Mouse (Mus musculus) heart, embryonic 14.5 days (tissue): ENCODE measurements around the gene Eln. TPM values are rescaled to one million over a fixed set of nuclear protein-coding genes. Genes with fewer than 3 reads are reported as not detected.

Experiments
- ATAC-seq: fragments of 200-750 bp; cut with Nextera tagmentation; 2 replicates; pipeline ENCODE4 v1.8.0; 2017; ENCODE audit warnings: low read depth, moderate TSS enrichment; ENCODE audit not compliant: insufficient number of reproducible peaks, insufficient read depth, low FRiP score
- H3K27ac ChIP-seq, 2 experiments: fragments of 200-500 bp in 1 of 2; fragments of 300-500 bp in 1 of 2; sonication (generic) in 1 of 2; replicated peaks in 1 of 2; 2 replicates each; pipeline ENCODE4 v1.5.1; 2012 to 2014; ENCODE audit warnings: low read depth in 2 of 2, low read length in 2 of 2, control low read depth in 1 of 2, mild to moderate bottlenecking in 1 of 2, mixed read lengths in 1 of 2; ENCODE audit not compliant: control insufficient read depth in 1 of 2, insufficient read depth in 1 of 2
- H3K27me3 ChIP-seq: fragments of 300-500 bp; sonication (generic); 2 replicates; pipeline ENCODE4 v1.6.1; 2014; ENCODE audit warnings: mild to moderate bottlenecking, low read length, control low read depth; ENCODE audit not compliant: control insufficient read depth, insufficient read depth
- H3K36me3 ChIP-seq: fragments of 300-500 bp; sonication (generic); 2 replicates; pipeline ENCODE4 v1.6.1; 2014; ENCODE audit warnings: mild to moderate bottlenecking, control low read depth, low read length, mixed read lengths; ENCODE audit not compliant: control insufficient read depth, insufficient read depth
- H3K4me1 ChIP-seq, 2 experiments: fragments of 200-500 bp in 1 of 2; fragments of 300-500 bp in 1 of 2; sonication (generic) in 1 of 2; 2 replicates each; pipeline ENCODE4 v1.6.1; 2012 to 2014; ENCODE audit warnings: low read length in 2 of 2, control low read depth in 1 of 2, mixed read lengths in 1 of 2; ENCODE audit not compliant: control insufficient read depth in 2 of 2, insufficient read depth in 2 of 2
- H3K4me2 ChIP-seq: fragments of 300-500 bp; sonication (generic); 2 replicates; pipeline ENCODE4 v1.6.1; 2014; ENCODE audit warnings: mild to moderate bottlenecking, low read length
- H3K4me3 ChIP-seq, 2 experiments: fragments of 200-500 bp in 1 of 2; fragments of 300-500 bp in 1 of 2; sonication (generic) in 1 of 2; 2 replicates each; pipeline ENCODE4 v1.5.1; 2012 to 2014; ENCODE audit warnings: low read length in 2 of 2, mild to moderate bottlenecking in 2 of 2, control low read depth in 1 of 2, low read depth in 1 of 2, moderate library complexity in 1 of 2; ENCODE audit not compliant: control insufficient read depth in 1 of 2, insufficient read depth in 1 of 2
- H3K9ac ChIP-seq: fragments of 300-500 bp; sonication (generic); 2 replicates; pipeline ENCODE4 v1.6.1; 2014; ENCODE audit warnings: mild to moderate bottlenecking, low read length
- H3K9me3 ChIP-seq: fragments of 300-500 bp; sonication (generic); 2 replicates; pipeline ENCODE4 v1.6.1; 2016; ENCODE audit warnings: low read length, control low read depth; ENCODE audit not compliant: control insufficient read depth
- WGBS: fragments of 180-500 bp; shearing (Covaris S2); extraction: QIAGEN DNeasy Blood & Tissue Kit; methylation state at CpG from one replicate; pipeline ENCODE4 v1.1.7; 2014; 5-methylcytosine and 5-hydroxymethylcytosine counted together
- polyA plus RNA-seq: library from polyadenylated mRNA; unstranded; fragments of >200 nt; fragmentation: Nextera tagmentation; extraction: Ambion mirVana; gene quantifications from 2 replicates; pipeline ENCODE4 v1.2.1, GENCODE M21; 2014

Eln gene
- 202 and 337 TPM in 2 replicates for polyA plus RNA-seq

DNA sequence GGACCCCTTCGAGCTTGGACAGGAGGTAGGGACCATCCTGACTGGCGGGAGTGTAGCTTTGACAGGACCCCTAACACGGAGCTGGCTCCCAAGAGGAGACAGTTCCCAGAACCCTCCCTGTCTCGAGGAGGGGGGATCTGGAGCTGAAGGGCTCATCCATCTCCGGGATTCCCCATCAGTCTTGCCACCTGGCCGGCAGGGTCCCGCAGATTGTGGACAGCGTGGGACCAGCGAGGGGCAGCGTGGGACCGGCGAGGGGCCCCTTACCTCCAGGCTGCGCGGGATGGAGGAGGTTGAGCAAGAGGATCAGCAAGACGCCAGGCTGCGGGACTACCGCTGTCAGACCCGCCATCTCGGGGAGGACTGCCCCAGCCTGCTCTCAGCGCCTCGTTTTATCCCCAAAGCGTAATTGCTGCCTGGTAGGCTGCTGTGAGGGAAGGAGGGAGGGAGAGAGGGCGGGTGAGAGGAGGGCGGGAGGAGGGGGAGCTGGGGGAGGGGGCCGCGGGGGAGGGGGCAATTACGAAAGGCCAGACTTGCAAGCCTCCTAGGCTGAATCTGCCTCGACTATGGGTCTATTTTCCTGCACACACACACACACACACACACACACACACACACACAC, at the start of gene Eln:
Gene Eln, minus strand, starts transcription at position 434 of the 622 bp plus-strand sequence.
- ATAC-seq = peak; percentile 37
- WGBS = under 1% methylated on average over 24 of the region's 28 CpGs

DNA sequence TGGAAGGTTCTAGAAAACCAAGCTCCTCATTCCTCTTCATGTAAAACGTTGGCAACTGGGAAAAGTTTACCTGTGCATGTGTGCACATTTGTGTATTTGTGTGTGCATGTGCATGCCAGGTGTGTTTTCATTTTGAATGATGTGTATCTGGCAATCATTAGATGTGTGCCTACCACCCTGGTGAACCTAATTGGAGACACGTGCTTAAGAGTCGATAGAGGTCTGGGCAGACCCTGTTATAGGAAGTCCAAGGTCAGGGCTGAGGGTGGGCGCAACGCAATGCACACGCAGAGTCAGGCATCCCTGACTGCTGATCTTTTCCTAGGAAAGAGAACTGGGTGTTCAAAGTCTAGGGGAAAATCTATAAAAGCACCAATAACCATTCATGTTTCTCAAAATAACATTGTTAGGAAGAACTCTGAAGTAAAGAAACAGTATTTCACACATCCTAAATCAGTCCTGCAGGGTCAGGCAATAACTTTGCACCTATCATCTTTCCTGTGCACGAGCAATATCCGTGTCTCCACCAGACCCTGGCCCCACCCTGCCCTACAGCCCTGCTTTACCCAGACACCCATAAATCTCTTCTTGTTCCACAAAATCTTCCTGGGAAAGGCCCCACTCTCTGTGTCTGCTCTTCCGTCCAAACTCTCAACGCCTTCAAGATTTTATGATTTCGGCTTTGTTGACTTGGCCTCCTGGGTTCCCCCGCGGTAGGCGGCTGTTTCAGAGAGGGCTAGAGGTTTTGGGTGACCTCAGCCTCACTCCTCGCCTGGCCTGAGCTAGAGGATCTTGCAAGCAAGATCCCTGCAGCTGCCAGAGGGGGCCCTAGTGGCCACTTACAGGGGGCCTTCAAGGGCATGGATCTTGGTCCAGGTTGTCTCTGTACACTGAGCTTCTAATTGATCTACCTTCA, 43.2 kb upstream of the Eln start:
- Histone ChIP-seq H3K9me3 (peaks cover 10% of the 10 kb centered on the region; the same call in 1 of the 2 replicates), H3K4me1 (peaks cover 23 to 24% of the 10 kb centered on the region in 2 experiments), H3K27ac (no peak overlapping the region), H3K9ac (no peak overlapping the region), H3K4me2 (no peak overlapping the region), H3K27me3 (no peaks in the 10 kb centered on the region), H3K4me3 (no peak overlapping the region), H3K36me3 (no peaks in the 10 kb centered on the region)
- 83% methylated on average over 15 of the region's 15 CpGs for WGBS
- ATAC-seq = no peak

More for the DNA sequence above, at the start of gene Eln:
- Histone ChIP-seq H3K4me3 (peak within 1 kb of the TSS; percentile 45 to 58), H3K4me1 (peaks cover 8 to 17% of the 10 kb centered on the region in 2 experiments), H3K36me3 (no peaks in the 10 kb centered on the region), H3K9ac (peak within 1 kb of the TSS; percentile 78), H3K4me2 (peak within 1 kb of the TSS; percentile 78), H3K27ac (peak within 1 kb of the TSS; percentile 69 to 72), H3K9me3 (no peaks in the 10 kb centered on the region), H3K27me3 (peaks cover 17% of the 10 kb centered on the region)

DNA sequence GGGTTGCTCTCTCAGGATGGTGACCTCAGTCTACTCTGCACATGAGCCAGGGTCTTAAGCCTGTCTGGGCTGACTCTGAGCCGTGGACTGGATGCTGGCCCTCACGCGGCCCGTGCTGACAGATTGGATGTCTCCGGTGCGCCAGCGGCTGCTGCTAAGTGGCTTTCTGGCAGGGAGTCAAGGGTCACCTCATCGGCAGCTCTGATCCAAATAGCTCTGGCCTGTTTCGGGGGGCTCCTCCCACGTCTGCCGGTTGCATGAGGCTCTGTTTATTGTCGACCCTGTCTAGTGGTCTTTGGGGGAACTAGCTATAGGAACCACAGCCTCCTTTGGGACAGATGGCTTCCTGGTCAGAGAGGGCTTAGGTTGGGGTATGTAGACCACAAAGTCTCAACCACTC, 41.1 kb upstream of the Eln start:
- peak overlapping the region; percentile 75 to 82 for H3K27ac ChIP-seq
- H3K9ac ChIP-seq = 0 out of 2 replicates have a peak overlapping the region, but pooled peaks have one; percentile 11
- peaks cover 10% of the 10 kb centered on the region; the same call in 1 of the 2 replicates for H3K9me3 ChIP-seq
- H3K36me3 ChIP-seq = no peaks in the 10 kb centered on the region
- peaks cover 26 to 28% of the 10 kb centered on the region in 2 experiments for H3K4me1 ChIP-seq
- H3K4me3 ChIP-seq = no peak overlapping the region
- H3K4me2 ChIP-seq = no peak overlapping the region
- H3K27me3 ChIP-seq = peaks cover 2% of the 10 kb centered on the region; the same call in 1 of the 2 replicates
- ATAC-seq = peak; percentile 84
- 8% methylated on average over 12 of the region's 12 CpGs for WGBS

GRCm38 (mm10) chr5:134785691-134786371, 38.7 kb upstream of the Eln start:
- ATAC-seq = no peak
- Histone ChIP-seq H3K4me2 (no peak overlapping the region), H3K27ac (peak overlapping the region; percentile 66 to 82), H3K9me3 (no peaks in the 10 kb centered on the region), H3K4me1 (peaks cover 26 to 28% of the 10 kb centered on the region in 2 experiments), H3K4me3 (no peak overlapping the region), H3K27me3 (peaks cover 4% of the 10 kb centered on the region; the same call in 1 of the 2 replicates), H3K36me3 (no peaks in the 10 kb centered on the region), H3K9ac (peak overlapping the region; percentile 53)
- 46% methylated on average over 25 of the region's 25 CpGs for WGBS

DNA sequence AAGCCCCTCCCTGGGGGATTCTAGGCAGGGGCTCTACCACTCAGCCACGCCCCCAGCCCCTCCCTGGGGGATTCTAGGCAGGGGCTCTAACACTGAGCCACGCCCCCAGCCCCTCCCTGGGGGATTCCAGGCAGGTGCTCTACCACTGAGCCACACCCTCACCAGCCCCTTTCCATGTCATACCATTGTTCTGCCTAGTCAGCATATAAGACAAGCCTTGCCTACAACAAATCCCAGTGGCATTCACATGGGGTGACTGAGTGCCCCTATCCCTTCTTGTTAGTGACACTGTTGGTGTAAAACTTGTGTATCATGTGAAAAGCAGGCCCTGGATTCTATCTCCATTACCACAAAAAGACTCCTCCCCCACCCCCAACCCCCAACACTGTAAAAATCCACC, 36.7 kb upstream of the Eln start:
- Histone ChIP-seq H3K4me1 (peaks cover 33 to 41% of the 10 kb centered on the region in 2 experiments), H3K9ac (no peak overlapping the region), H3K9me3 (no peaks in the 10 kb centered on the region), H3K27ac (no peak overlapping the region), H3K36me3 (no peaks in the 10 kb centered on the region), H3K4me3 (no peak overlapping the region), H3K27me3 (peaks cover 4% of the 10 kb centered on the region; the same call in 1 of the 2 replicates), H3K4me2 (no peak overlapping the region)
- 65% methylated on average over 2 of the region's 2 CpGs for WGBS
- no peak for ATAC-seq

- no peaks in the 10 kb centered on the region for H3K9me3 ChIP-seq
- H3K4me3 ChIP-seq = no peak overlapping the region
- H3K27ac ChIP-seq = no peak overlapping the region
- no peak overlapping the region for H3K4me2 ChIP-seq
- ATAC-seq = no peak
- no peak overlapping the region for H3K9ac ChIP-seq
- H3K36me3 ChIP-seq = no peaks in the 10 kb centered on the region
- H3K27me3 ChIP-seq = peaks cover 4% of the 10 kb centered on the region; the same call in 1 of the 2 replicates
- H3K4me1 ChIP-seq = peaks cover 17 to 25% of the 10 kb centered on the region in 2 experiments
Observed at GRCm38 (mm10) chr5:134780963-134781362, 33.8 kb upstream of the Eln start.

DNA sequence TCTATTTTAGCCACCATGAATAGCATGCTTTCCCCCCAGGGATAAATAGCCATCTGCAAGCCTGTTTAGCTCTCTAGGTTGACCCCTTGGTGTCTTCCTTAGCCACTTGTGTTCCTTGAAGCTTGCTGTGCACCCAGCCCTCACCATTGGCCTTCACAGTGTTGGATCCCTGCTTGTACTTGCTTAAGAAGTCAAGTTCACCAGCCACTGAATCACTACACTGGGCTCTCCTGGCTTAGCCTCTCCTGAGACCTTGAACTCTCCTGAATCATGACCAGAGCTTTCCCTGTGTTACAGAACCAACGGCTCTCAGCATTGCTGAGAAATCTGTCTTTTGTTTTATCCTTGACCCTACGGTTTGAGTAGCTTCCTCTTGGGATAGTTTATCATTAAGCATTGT, 33.0 kb upstream of the Eln start:
- Histone ChIP-seq H3K4me3 (no peak overlapping the region), H3K36me3 (no peaks in the 10 kb centered on the region), H3K27me3 (peaks cover 4% of the 10 kb centered on the region; the same call in 1 of the 2 replicates), H3K4me1 (peaks cover 9 to 17% of the 10 kb centered on the region in 2 experiments; a peak in 3 of 4 replicates), H3K4me2 (no peak overlapping the region), H3K9me3 (no peaks in the 10 kb centered on the region), H3K27ac (peak overlapping the region in 1 of 2 experiments; percentile 81; a peak in 2 of 4 replicates), H3K9ac (no peak overlapping the region)
- no peak for ATAC-seq
- WGBS = 72% methylated on average over 2 of the region's 2 CpGs
